Mouse (Mus musculus) splenic B cell, adult 2 months (primary cell): ENCODE data around the gene Tbx5.

Experiments
- DNase-seq: peaks from one replicate; pipeline ENCODE4 v3.0.0-alpha.2; 2011; ENCODE audit warnings: low read depth, low spot score
- H3K27me3 ChIP-seq: 2 replicates; pipeline ENCODE4 v1.6.1; 2012; ENCODE audit warnings: mild to moderate bottlenecking, low read length, moderate library complexity, mixed read lengths; ENCODE audit not compliant: control insufficient read depth, poor library complexity, insufficient read depth, severe bottlenecking
- H3K36me3 ChIP-seq: 2 replicates; pipeline ENCODE4 v1.6.1; 2012; ENCODE audit warnings: mild to moderate bottlenecking, low read length, moderate library complexity, mixed read lengths; ENCODE audit not compliant: control insufficient read depth, poor library complexity, insufficient read depth, severe bottlenecking

Gene Tbx5

DNA sequence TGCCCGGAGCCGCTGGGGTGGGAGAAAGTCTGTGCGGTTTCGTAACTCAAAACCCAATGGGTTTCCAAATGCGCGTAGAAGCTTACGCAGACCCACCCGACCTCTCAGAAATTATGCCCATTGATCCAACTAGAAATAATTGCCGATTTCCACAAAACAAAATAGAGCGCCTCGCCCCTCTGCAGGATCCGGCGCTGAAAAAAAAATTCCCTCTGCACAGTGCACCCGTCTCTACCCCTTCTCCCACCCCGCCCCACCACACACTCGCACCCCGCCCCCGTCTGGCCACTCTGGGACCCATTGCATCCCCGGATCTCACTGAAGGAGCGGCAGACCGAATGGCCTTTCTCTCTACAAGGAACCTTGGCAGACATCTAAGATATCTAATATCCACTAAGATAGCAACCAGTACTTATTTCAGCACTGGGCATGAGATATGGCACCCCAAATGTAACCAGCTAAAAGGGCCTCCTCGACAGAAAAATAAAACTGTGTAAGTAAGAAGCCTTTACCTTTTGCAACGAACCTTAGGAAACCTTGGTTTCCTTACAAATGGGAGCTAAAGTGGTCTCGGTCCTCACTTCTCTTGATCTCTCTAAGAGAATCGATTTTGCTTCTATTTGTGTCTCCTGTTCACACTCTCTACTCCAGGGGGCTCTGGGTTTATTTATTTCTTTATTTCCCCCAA lies 533 bp upstream of the Tbx5 start:
- no peak for DNase-seq
- Histone ChIP-seq H3K27me3 (peaks cover 2% of the 10 kb centered on the region; the same call in 1 of the 2 replicates), H3K36me3 (no peaks in the 10 kb centered on the region)

- peaks cover 2% of the 10 kb centered on the region; the same call in 1 of the 2 replicates for H3K27me3 ChIP-seq
- DNase-seq = no peak
- H3K36me3 ChIP-seq = no peaks in the 10 kb centered on the region
Measured at GRCm38 (mm10) chr5:119833223-119834030, 959 bp downstream of the Tbx5 start.

DNA sequence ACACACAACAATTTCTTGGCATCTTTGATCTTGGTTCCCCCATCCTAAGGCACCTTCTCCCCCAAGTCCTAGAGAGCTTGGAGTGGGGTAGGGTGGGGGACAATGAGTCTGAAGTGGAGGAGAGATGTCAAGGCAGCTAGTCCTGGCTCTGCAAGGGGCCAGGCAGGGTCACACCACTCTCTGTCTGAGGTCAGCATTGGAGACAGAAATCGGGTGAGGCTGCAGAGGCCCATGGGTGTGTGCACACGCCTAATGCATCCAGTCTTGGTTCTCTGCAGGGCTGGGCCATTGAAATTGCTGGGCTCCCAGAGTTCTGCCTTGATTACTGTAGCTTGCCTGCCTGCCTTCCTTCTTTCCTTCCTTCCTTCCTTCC lies 1.5 kb downstream of the Tbx5 start:
- no peak for DNase-seq

GRCm38 (mm10) chr5:119835053-119835867 lies 2.8 kb downstream of the Tbx5 start:
- no peaks in the 10 kb centered on the region for H3K36me3 ChIP-seq
- no peaks in the 10 kb centered on the region; the same call in 1 of the 2 replicates for H3K27me3 ChIP-seq
- DNase-seq = no peak

More for the DNA sequence above, 1.5 kb downstream of the Tbx5 start:
- peaks cover 2% of the 10 kb centered on the region; the same call in 1 of the 2 replicates for H3K27me3 ChIP-seq
- no peaks in the 10 kb centered on the region for H3K36me3 ChIP-seq

GRCm38 (mm10) chr5:119835868-119836209 lies 3.4 kb downstream of the Tbx5 start:
- Histone ChIP-seq H3K27me3 (no peaks in the 10 kb centered on the region; the same call in 1 of the 2 replicates), H3K36me3 (no peaks in the 10 kb centered on the region)
- no peak for DNase-seq

DNA sequence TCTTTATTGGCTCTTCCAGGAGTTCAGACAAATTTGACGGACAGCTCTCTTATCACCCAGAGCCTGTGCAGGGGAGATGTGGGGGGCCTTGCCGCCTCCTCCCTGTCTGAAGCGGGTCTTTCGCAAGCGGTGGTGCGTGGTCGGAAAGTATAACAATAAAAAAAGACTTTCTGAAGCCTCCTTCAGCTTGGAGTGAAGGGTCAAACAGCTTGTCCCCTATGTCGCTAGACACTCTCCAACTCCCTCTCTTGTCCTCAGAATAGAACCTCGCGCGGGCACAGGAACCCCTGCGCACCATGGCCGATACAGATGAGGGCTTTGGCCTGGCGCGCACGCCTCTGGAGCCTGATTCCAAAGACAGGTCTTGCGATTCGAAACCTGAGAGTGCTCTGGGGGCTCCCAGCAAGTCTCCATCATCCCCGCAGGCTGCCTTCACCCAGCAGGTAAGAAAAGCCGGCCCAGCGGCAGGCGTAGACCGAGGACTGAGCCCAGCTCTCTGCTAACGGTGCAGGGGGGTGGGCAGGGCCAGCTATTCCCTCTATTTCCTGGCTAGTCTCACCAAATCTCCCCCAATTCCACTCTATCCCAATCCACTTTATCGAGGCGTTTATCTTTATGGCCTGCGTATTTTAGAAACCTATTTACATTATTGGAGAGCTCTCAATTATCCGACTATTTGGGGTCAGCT lies 4.3 kb downstream of the Tbx5 start:
- DNase-seq = no peak
- Histone ChIP-seq H3K36me3 (no peaks in the 10 kb centered on the region), H3K27me3 (no peaks in the 10 kb centered on the region; the same call in 1 of the 2 replicates)

GRCm38 (mm10) chr5:119837306-119837675 lies 4.8 kb downstream of the Tbx5 start:
- H3K27me3 ChIP-seq = no peaks in the 10 kb centered on the region; the same call in 1 of the 2 replicates
- DNase-seq = no peak

DNA sequence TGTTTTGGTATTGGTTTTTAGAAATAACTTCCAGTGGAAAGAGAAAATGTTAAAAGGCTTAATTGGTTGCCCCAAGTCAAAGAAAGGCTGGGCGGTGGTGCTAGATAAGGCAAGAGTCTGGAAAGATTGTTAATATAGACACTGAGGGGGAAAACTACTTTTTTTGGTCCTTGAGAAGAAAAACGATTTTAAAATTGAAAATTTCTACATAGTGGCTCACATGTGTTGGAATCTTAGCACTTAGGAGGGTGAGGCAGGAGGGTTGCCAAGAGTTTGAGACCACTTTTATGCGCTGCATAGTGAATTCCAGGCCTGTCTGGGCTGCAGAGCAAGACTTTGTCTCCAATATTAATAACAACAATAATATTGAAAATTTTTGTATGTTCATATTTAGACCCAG lies 5.4 kb downstream of the Tbx5 start:
- no peaks in the 10 kb centered on the region; the same call in 1 of the 2 replicates for H3K27me3 ChIP-seq
- no peaks in the 10 kb centered on the region for H3K36me3 ChIP-seq
- no peak for DNase-seq

More at GRCm38 (mm10) chr5:119837306-119837675, 4.8 kb downstream of the Tbx5 start:
- H3K36me3 ChIP-seq = no peaks in the 10 kb centered on the region

- no peak for DNase-seq
- Histone ChIP-seq H3K36me3 (no peaks in the 10 kb centered on the region), H3K27me3 (no peaks in the 10 kb centered on the region; the same call in 1 of the 2 replicates)
Measured at GRCm38 (mm10) chr5:119838441-119838840, 6.0 kb downstream of the Tbx5 start.

DNA sequence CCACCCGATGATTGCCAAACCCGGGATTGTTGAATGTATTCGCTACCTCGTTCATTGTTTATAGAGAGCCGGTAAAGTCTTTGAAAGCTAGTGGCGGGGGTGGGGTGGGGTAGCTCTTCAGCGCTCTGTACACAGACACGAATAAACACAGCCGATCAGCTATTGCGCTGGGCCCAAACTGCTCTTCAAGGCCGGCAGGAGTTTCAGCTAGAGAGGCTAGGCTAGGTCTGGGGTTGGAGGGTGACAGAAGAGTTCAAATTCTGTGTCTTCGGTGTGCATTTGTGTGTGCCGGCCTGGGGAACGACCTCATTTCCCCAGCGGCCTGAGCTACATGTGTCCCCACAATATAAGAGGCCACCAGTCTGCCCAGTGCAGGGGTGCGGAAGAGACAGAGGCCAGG lies 6.7 kb downstream of the Tbx5 start:
- DNase-seq = no peak

DNA sequence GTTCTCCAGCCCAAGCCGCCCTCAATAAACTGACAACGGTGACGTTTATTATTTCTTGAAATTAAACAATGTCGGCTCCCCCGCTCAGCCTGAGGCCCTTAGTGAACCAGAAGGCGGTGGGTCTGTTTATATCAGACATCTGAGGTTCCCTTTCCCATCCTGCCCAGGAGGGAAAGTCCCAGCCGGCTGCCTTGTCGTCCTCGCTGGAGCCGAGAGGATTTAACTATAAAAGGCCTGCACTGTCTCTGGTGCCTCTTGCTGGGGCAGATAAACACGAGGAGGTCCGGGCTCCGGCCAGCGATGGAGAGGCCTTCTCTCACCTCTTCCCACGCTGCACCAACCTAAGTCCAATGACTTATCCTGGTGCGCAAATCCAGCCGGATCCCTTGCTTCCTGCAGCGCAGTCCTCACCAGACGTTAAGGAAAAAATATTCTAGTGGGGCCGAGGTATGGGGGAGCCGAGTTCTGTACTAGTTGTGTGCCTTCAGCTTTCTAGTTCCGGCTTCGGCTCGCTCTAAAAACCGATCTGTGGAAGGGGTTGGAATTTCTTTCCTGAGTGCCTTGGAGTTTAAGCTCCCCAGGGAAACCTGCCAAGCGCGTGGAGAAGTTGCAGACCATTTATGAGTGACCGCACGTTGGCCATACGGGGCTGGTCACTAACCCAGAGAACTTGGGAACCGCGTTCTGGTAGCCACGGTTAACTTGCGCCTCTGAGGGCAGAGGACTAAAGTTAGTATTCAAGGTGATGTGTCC lies 7.3 kb downstream of the Tbx5 start:
- no peak for DNase-seq
- Histone ChIP-seq H3K27me3 (no peaks in the 10 kb centered on the region; the same call in 1 of the 2 replicates), H3K36me3 (no peaks in the 10 kb centered on the region)

More for the DNA sequence above, 6.7 kb downstream of the Tbx5 start:
- H3K36me3 ChIP-seq = no peaks in the 10 kb centered on the region
- H3K27me3 ChIP-seq = no peaks in the 10 kb centered on the region; the same call in 1 of the 2 replicates

DNA sequence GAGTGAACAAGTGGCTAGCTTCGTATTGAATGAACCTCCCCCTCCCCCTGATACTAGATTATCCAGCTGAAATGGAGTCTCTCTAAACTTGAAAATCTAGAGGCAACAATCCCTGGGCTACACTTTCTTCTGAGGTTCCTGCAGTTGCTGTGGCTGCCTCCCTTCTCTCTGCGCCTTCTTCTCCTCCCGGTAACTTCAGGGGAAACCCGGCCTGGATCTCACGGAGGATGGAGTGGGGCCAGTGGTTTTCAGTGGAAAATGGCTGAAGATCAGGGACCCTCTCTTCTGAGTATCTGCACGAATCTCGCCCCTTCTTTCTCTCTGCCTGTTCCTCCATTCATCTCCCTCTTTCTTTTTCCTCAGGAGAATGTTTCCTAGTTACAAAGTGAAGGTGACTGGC lies 7.9 kb downstream of the Tbx5 start:
- no peaks in the 10 kb centered on the region for H3K36me3 ChIP-seq
- no peak for DNase-seq
- H3K27me3 ChIP-seq = no peaks in the 10 kb centered on the region; the same call in 1 of the 2 replicates

GRCm38 (mm10) chr5:119841634-119842420 lies 9.4 kb downstream of the Tbx5 start:
- Histone ChIP-seq H3K27me3 (no peaks in the 10 kb centered on the region; the same call in 1 of the 2 replicates), H3K36me3 (no peaks in the 10 kb centered on the region)
- no peak for DNase-seq
